Mouse (Mus musculus) yolk sac, embryonic 10.5 days (tissue): ENCODE data around the gene Map3k5.
"Not testable (repeated sequence)": the region's sequence is repeated elsewhere in the genome, so short reads cannot be mapped to it uniquely, and the experiment has no call there.

Experiments
- DNase-seq: peaks from one replicate; pipeline ENCODE4 v3.0.0-alpha.2; 2017; ENCODE audit warnings: low spot score

Gene Map3k5

DNA sequence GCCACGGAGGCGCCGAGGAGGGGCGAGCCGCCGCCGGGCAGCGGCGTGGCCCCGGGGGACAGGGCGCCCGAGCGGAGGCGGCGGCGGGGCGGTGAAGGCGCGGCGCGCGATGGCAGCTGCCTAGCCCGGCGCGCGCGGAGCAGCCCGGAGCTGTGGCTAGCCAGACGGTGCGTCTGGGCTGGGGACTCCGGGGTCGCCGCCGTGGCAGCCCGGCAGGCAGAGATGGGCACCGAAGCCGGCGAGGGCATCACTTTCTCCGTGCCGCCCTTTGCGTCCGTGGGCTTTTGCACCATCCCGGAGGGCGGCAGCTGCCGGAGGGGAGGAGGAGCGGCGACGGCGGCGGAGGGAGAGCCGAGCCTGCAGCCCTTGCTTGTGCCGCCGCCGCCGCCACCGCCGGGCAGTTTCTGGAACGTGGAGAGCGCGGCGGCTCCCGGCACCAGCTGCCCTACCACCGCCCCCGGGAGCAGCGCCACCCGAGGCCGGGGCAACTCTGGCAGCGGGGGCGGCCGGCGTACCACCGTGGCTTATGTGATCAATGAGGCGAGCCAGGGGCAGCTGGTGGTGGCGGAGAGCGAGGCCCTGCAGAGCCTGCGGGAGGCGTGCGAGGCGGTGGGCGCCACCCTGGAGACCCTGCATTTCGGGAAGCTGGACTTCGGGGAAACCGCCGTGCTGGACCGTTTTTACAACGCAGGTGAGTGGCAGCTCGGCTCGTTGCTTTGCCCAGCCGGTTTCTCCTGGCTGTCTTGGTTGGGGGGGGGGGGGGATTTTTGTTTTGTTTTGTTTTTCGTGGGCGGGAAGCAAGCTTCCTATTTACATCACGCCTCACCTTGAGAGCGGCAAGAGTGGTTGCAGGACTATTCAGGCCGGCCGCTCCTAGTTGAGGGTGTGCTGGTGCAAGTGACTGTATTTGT lies at the start of gene Map3k5:
Gene Map3k5, plus strand, starts transcription at position 89 of the 911 bp plus-strand sequence.
- DNase-seq: peak; percentile 78

DNA sequence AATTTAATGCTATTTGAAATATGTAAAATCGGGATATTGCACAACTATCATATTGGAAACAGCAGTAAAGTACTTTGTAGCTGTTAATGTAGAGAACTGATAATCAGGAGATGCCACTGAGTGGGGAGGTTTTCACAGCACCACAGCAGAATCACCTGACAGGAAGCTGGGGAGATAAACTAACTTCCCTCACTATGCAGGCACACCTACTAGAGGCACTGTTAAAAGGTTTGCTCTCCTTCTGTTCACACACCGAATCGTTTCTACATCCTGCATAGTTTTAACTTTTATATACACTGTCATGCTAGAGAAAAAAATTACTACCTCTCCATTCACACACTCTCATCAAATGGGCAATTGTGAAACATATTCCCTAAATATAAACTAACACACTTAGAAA lies 48.0 kb upstream of the Map3k5 start:
- no peak for DNase-seq

DNA sequence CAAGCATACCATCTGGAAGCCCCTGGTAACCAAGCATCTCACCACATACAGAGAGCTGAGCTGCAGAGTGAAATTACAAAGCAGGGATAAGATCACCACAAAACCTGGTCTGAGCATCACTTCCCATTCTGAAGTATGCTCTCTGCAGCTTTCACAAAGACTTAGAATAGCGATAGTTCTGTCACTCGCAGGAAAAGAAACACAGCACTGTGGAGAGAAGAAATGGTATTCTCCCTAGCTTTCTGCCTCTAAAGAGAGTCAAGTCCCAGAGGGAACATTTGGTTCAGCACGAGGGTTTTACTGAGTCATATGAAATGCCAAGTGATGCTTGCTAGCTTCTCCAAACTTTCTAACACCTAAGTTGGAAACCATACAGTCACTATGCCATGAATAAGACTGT lies 44.4 kb upstream of the Map3k5 start:
- no peak for DNase-seq

DNA sequence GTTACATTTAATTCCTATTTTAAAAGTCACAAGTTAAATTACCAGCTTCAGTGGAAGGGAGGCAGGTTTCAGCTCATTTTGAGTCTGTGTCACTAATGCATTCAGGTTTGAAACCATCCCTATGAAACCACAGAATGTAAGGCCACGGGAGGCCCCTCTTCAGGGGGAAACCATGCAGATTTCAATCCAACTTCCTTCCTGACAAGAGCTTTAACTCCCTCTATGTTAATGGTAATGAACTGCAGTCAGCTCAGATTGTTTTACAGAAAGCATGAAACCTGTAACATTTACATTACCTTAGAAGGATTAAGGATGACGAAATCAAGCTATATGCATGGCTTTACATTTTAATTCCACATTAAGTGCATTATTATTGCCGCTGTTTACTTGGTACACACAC lies 42.6 kb upstream of the Map3k5 start:
- DNase-seq: no peak

DNA sequence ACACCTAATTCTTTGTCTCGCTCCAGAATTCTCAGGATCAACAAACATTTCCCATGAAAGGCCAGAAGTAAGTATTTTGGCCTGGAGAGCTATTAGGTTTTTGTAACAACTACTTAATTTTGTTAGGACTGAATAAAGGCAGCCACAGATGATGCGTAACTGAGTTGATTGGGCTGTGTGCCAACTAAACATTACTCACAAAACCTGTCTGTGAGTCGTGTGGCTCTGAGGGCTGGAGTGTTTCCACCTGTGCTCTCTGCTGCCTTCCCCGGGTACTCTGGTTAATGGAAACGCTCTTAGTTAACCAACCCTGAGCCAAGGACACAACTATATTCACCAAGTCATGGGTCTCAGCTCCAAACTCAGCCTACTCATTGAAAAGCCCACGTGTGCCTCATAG lies 41.1 kb upstream of the Map3k5 start:
- DNase-seq: no peak

DNA sequence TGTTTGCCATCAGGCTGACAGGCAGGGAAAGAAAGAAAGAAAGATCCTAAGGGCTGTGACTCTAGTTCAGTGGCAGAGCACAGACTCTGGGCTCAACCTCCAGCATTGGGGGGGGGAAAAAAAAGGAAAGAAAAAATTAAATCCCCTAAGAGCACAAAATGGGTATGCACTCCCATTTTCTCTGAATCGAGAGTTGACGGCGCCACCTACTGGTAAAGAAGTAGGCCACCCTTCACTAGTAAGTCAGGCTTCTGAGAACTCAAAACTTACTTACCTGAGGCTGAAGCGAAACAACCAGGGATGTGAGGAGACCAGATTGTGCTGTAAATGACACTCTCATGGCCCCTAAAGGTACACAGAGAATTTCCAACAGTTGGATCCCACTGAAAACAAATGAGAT lies 40.3 kb upstream of the Map3k5 start:
- DNase-seq: no peak

DNA sequence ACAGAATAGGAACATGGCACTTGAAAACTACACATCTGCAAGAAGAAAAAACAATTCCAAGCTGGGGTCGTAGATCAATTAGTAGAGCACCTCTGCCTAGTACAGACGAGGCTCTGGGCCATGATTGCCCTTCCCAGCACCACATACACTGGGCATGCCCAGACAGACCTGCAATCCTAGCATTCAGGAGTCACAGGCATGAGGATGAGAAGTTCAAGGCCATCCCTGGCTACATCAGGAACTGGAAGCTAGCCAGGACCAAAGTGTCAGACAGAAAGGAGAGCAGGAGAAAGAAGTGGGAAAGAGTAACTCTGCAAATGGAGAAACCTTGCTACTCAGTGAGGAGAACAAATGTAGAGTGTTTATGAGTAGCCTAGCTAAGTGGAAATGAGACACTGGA lies 34.1 kb upstream of the Map3k5 start:
- no peak for DNase-seq

DNA sequence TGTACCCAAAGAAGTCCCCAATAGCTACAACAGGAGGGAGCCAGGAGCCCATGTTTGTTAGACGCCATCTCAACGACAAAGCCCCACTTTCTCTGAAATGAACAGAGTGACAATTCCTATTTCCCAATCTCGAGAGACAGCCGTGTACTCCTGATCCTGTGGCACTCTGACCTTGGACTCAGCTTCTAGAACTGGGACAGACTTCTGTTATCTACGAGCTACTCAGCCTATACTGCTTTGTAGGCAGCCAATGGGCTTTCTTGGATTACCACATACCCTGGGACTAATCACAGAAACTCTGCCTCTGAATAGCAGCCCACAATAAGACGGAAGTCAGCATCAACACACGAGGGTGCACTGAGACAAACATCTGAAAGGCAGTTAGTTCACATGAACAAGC lies 32.3 kb upstream of the Map3k5 start:
- no peak for DNase-seq

DNA sequence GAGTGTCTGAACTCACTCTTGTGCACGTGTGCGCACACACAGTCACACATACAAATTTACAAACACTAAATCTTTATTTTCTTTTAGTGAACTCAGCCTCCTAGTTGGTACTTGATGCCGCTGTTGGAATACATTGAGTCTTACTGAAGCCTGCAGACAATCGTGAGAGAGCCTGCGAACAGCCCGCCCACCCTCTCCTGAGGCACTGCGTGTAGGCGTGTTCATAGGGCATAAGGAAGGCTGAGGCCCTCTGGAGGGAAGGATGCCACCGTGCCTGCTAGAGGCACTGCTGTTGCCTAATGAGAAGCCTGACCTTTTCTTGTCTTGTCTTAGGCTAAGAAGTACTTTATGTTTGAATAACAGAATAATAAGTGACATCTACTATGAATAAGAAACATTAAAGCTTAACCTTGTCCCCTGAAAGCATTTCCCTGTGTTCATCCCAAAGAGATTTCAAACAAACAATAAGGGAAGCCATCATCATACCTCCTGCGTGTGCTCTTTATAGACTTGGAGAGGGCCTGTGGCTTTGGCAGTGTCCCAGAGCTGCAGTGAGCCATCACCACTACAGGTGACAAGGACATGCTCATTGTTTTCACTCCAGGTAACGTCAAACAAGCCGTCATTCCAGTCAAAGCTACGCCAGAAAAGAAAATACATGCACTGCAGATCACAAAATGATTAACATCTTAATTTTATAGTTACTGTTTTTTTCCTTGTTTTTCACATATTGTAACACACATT lies 30.0 kb upstream of the Map3k5 start:
- no peak for DNase-seq

DNA sequence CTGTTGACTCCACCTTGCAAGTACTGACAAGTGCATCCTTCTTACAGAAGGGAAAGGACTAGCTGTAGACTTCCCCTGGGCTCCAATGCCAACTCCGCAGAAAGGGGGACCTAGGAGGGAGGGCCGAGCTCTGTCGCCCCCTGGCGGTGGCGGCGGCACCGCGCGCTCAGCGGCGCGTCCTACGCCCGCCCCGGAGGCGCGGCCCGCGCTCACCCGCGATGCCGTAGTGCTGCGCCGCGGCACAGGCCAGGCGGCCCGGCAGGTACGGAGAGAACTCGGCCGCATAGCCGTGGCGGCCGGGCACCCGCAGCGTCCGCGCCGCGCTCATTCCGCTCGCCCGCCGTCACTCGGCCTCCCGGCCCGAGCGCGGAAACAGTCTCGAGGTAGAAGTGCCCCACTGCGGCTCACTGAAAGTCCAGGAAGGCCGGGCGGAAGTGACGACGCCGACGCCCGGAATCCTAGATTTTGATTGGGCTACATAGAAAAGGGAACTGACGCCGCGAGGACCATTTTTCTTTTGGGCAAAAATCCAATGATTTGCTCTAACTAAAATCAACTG lies 26.9 kb upstream of the Map3k5 start, which contains the start of gene Pex7:
Gene Pex7, minus strand, starts transcription at position 444 of the 559 bp plus-strand sequence.
- peak; percentile 93 for DNase-seq

DNA sequence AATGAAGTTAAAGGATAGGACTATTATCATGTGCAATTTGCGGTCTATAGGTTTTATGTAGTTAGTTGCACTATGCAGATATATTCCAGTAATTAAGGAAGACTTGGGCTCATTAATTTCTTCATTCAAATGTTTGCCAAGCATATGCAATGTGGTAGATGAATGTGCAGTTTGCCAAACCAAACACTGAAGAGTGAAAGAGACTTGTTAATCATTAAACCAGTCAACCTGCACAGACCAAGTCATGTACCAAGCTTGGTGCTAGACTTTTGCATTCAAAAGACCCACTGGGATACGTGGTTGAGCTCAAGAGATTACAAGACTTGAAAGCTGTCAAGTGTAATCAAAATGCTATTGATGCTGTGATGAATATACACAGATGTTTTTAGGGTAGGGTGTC lies 26.2 kb upstream of the Map3k5 start:
- no peak for DNase-seq

DNA sequence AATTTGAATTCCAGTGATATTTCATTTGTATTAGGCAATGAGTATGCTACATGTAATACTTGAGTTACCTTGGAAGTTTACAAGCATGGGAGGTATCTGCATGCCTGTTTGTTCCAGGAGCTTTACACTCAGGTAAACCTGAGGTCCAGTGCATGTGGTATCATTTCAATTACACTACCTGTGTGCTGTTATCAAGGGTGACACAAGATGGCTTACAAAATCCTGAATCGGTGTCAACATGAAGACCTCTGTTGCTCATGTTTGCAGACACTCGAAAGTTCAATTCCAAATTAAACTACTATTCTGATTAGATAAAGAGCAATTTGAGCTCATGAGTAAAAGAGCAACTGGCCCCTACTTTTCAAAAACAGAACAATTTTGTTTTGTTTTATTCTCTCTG lies 23.8 kb upstream of the Map3k5 start:
- DNase-seq: no peak

DNA sequence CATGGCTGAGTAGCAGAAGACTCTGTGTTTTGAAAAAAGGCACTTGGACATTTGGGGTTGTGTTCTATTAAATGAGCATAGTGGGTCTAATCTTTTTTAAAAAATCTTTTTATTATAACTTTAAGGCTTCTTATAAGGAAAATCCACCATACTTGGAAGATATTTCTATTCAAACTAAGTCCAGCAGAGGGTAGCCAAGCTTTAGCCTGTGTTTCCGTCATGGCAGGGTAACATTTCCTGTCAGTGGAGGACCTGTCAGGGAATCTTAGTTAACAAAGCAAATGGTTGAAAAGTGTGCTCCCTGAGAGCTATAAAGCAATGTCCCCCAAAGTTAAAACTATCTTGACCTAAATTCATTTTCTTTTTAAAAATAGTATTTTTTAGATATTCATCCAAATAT lies 22.7 kb upstream of the Map3k5 start:
- DNase-seq: no peak

DNA sequence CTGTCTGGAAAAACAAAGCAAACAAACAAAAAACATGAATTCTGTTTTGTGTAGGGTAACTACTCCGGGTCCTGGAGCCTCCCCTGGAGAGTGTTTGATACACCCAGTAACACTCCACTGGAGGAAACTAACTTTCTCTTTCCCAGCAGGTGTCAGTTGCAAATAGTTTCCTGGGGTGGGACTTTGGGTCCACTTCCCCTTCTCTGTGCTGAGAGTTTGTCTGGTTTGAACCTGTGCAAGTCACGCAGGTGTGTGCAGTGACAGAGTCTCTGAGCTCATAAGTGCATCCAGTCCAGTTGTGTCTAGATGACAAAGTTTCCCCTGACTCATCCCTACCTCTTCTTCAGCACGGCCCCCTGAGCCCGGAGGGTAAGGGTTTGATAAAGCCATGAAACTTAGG lies 20.5 kb upstream of the Map3k5 start:
- no peak for DNase-seq

DNA sequence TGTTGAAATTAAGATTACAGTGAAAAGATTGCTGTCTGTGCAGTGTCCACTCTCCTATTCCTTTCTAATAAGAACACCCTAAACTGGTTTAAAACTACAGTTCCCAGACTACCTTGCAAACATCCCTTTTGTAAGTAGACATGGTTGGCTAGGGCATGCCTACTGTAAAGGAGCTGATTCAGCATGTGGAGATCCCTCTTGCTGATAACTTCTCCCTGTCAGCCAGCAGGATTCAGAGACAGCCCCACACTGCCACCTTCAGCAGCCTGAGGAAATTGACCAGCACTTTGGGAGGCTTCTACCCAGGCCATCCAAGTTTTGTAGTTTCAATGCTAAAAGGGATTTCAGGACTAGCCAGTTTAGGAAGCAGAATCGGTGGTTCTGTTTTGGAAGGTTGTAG lies 19.0 kb upstream of the Map3k5 start:
- peak; percentile 58 for DNase-seq

DNA sequence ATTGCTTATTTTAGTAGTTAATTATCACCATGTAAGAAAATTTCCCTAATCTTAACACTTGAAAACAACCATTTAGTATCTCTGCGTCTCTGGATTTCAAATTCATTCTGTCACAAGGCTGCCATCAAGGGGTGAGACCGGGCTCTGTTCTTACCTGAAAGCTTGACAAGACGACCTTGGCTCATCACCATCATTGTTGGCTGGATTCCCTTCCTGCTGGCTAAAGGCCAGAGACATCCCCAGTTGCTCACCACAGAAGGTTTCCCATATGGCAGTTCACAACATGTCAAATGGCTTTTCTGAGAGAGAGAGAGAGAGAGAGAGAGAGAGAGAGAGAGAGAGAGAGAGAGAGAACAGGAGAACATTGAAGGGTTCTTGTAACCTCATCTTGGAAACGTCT lies 11.9 kb upstream of the Map3k5 start:
- DNase-seq: no peak

DNA sequence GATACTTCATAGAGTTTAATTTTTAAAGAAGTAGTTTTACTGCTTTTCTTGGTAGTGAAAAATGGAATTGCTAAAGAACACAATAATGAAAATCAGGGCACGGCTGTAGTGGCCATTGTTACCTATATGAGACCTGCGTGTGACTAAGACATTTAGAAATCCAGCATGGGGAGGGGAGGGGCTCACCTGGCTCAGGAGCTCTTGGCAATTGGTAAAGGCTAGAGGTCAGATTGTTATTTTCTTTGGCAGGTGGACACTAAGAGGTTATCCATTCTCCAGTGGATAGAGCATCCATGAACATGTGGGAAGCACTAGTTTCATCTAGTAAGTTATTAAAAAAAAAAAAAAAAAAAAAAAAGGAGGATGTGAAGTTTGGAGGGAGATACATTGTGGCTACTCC lies 10.0 kb upstream of the Map3k5 start:
- DNase-seq: no peak

DNA sequence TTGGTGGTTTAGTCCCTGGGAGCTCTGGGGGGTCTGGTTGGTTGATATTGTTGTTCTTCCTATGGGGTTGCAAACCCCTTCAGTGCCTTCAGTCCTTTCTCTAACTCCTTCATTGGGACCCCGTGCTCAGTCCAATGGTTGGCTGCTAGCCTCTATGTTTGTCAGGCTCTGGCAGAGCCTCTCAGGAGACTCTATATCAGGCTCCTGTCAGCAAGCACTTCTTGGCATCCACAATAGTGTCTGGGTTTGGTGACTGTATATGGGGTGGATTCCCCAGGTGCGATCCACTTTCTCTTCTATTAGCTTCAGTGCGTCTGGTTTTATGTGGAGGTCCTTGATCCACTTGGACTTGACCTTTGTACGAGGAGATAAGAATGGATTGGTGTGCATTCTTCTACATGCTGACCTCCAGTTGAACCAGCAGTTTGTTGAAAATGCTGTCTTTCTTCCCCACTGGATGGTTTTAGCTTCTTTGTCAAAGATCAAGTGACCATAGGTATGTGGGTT lies 7.8 kb upstream of the Map3k5 start:
- DNase-seq: not testable (repeated sequence)

DNA sequence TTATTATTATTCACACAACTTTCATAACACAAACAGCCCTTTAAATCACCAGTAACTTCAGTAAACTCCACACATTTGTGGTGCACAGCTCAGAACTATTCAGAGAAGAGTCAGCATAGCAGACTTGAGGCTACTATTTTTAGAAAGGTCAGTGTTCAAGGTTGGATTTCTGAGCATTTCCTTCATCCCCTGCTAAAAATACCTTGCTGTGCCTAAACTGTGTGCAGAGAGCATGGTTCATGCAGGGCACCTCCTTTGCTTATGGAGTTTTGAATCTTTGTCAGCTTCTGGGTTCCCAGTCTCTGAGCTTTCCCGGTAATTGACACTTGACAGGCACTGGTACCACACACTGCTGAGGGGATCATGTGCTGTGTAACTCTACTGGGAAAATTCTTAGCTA lies 6.1 kb upstream of the Map3k5 start:
- no peak for DNase-seq

DNA sequence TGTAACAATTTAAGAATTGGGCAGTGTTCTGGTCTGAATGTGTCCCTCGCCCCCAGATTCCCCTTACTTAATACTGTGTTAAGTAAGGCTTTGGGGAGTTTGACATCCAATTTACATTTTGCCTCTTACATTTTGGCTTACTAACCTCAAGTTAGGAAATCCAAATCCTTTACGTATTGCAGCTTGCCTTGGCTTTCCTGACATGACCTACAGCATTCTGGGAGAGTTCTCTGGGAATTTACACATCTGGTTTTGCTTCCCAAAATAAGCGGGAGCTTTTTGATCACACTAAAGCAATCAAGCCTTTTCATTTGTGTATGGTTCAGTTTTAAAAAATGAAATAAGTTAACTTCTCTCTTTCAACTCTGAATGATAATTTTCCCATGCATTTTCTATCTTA lies 1.3 kb upstream of the Map3k5 start:
- DNase-seq: no peak

DNA sequence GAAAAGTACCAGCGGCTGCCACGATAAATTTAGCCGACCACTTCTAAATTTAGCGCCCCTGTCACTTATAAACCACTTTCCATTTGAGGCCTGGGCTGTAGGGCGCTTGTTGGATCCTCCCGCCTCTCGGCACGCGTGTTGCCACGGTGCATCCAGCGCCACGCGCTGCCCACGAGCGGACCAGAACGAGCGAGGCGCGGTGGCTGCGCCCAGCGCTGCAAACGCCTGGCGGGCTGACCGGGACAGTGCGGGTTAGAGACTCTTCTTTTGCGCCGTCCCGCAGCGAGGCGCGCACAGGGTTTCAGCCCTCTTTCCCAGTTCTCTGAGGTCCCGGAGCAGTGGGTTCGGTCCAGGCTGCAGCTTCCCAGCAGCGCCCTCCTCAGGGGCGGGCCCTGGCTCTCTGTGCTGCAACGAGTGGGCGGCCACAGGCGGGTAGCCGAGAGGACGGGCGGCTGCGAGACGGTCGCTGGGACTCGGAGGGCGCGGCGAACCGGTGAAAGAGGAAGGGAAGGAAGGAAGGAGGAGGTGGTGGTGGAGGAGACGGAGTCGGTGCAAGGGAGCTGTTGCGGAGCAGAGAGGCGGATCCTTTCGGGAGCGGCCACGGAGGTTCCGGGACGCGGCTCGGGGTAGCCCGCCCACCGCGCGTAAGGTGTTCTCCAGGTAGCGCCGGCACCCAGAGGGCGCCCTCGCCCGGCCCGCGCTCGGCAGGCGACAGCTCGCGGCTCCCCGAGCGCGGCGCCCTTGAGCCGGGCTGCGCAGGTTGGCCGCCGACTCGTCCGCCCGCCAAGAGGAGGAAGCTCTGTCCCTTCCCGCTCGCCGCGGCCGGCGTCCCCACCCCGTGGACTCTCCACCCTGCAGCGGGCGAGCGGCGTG lies 525 bp upstream of the Map3k5 start:
- peak; percentile 82 for DNase-seq

DNA sequence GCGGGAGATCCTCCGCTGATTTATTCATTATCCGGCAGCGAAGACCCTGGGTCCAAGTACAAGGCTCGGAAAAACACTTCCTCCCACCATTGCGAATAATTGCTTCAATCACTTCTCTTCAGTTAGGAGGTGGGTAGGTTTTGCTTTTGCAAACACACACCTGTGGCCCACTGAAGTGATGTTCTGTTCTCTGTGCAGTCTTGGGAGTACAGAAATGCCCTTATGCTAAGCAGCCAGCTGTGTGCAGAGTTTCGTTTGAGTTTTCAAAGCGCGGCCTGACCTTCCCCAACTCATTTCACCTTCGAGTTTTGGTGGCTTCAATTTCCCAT lies 987 bp downstream of the Map3k5 start:
- DNase-seq: no peak
